Mouse (Mus musculus): ENCODE measurements at regions not wholly inside any gene's neighbourhood (a gene's known extent, or its start where the extent isn't known, plus 50 kb on each side); places are given as distances from the start of the nearest gene placed in this dataset.

DNA sequence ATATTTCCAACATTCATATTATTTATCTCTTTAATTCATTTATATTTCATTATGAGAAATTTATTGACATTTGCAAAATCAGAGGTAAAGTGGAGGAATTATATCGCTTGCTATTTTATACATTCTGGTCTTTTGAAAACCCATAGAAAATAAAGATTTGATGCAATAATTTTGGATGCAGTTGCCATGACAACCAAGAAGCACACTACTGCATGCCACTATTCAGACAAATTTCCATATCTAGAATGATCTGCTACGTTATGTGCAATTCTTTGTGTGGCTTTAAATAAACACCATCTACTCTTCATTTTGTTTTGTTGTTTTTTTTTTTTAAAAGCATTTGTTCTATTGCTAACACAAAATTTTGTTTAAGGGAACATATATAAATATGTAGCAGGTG is 474.4 kb downstream of the Pcdh18 start:
- TF ChIP-seq CHD1 (IDR thresholded peaks at IDR 0.05; ENCODE audit: low read depth, low read length) (no peak), JUND (IDR thresholded peaks at IDR 0.05; ENCODE audit: low read depth, low read length) (no peak)
- Histone ChIP-seq H3K9me3 (replicated peaks; ENCODE audit: insufficient read depth, low read length) (no peaks in the 10 kb centered on the region), H3K4me3 (ENCODE audit: control insufficient read depth in 1 of 2, insufficient read depth in 1 of 2, low read depth in 2 of 2, low read length in 2 of 2) (no peak overlapping the region), H3K9ac (ENCODE audit: control insufficient read depth, low read depth, low read length, poor library complexity, severe bottlenecking) (no peak overlapping the region), H3K27me3 (ENCODE audit: control insufficient read depth in 1 of 2, insufficient read depth in 2 of 2, low read length in 2 of 2) (no peaks in the 10 kb centered on the region), H3K27ac (ENCODE audit: control insufficient read depth, low read depth, low read length) (no peak overlapping the region), H3K4me1 (ENCODE audit: control insufficient read depth in 1 of 2, insufficient read depth in 2 of 2, low read length in 2 of 2) (no peaks in the 10 kb centered on the region), H3K79me2 (ENCODE audit: control insufficient read depth, insufficient read depth, low read length, poor library complexity) (no peaks in the 10 kb centered on the region), H3K36me3 (ENCODE audit: control insufficient read depth in 1 of 2, insufficient read depth in 2 of 2, low read length in 2 of 2) (no peaks in the 10 kb centered on the region)
- no peak for DNase-seq (ENCODE audit: low read depth, low spot score)

DNA sequence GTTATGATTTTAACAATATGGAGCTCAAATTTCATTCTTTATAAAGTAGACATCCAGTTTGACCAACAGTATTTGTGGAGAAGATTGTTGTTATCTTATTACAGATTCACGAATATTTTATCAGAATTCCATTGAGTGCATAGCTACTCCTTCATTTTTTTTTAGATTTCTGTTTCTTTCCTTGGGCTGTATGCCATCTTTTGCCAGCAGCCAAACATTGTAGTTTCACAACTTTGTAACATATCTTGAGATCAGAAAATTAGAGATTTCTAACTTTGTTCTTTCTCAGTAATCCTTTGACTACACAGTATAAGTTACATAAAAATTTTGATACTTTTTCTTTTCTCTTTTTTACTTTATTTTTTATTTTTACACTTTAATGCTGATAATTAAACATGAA is 478.8 kb downstream of the Pcdh18 start:
- Histone ChIP-seq H3K9ac (ENCODE audit: control insufficient read depth, low read depth, low read length, poor library complexity, severe bottlenecking) (no peak overlapping the region), H3K9me3 (replicated peaks; ENCODE audit: insufficient read depth, low read length) (no peaks in the 10 kb centered on the region), H3K27ac (ENCODE audit: control insufficient read depth, low read depth, low read length) (no peak overlapping the region), H3K4me1 (ENCODE audit: control insufficient read depth in 1 of 2, insufficient read depth in 2 of 2, low read length in 2 of 2) (no peaks in the 10 kb centered on the region), H3K27me3 (ENCODE audit: control insufficient read depth in 1 of 2, insufficient read depth in 2 of 2, low read length in 2 of 2) (no peaks in the 10 kb centered on the region), H3K36me3 (ENCODE audit: control insufficient read depth in 1 of 2, insufficient read depth in 2 of 2, low read length in 2 of 2) (no peaks in the 10 kb centered on the region), H3K79me2 (ENCODE audit: control insufficient read depth, insufficient read depth, low read length, poor library complexity) (no peaks in the 10 kb centered on the region), H3K4me3 (ENCODE audit: control insufficient read depth in 1 of 2, insufficient read depth in 1 of 2, low read depth in 2 of 2, low read length in 2 of 2) (no peak overlapping the region)
- DNase-seq (ENCODE audit: low read depth, low spot score), result no peak
- no peak for TF ChIP-seq TAL1 (IDR thresholded peaks at IDR 0.05; ENCODE audit: low read length)
- TF ChIP-seq ETS1 (IDR thresholded peaks at IDR 0.05; ENCODE audit: low read depth, low read length), result no peak
- no peak for TF ChIP-seq RAD21 (IDR thresholded peaks at IDR 0.05; ENCODE audit: low read depth, low read length)
- no peak for TF ChIP-seq POLR2AphosphoS5 (IDR thresholded peaks at IDR 0.05; ENCODE audit: borderline replicate concordance, low read depth, low read length)
- TF ChIP-seq TCF12 (IDR thresholded peaks at IDR 0.05; ENCODE audit: low read depth, low read length), result no peak

DNA sequence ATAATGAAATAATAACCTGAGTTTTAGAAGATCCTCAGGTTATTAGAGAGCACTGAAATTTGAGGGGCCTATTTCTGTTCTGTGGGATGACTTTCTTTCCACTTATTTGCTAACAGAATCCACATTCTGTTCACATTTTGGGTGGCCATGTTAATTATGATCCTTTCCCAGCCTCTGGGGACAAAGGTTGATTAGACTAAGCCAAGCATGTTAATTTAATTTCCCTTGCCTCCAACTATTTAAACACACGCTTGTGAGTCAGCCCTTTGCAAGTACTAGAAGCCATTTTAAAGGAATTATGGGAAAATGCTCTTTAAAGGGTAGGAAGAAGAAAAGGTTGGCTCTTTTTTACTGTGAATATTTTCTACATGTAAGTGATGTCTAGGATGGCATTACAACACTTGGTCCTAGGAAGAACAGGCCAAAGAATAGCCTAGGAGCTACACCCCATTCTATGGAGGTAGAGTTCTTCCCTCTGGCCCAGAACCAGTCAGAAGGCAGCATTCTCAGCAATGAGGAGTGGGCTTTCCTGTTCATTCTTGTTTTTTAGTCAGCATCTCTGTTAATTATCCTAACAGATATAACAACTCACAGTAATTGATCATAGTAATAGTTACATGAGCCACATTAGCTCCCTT is 482.7 kb downstream of the Pcdh18 start:
- Histone ChIP-seq H3K36me3 (ENCODE audit: control insufficient read depth in 1 of 2, insufficient read depth in 2 of 2, low read length in 2 of 2) (no peaks in the 10 kb centered on the region), H3K4me1 (ENCODE audit: control insufficient read depth in 1 of 2, insufficient read depth in 2 of 2, low read length in 2 of 2) (no peaks in the 10 kb centered on the region), H3K27me3 (ENCODE audit: control insufficient read depth in 1 of 2, insufficient read depth in 2 of 2, low read length in 2 of 2) (no peaks in the 10 kb centered on the region), H3K79me2 (ENCODE audit: control insufficient read depth, insufficient read depth, low read length, poor library complexity) (no peaks in the 10 kb centered on the region), H3K27ac (ENCODE audit: control insufficient read depth, low read depth, low read length) (no peak overlapping the region), H3K9ac (ENCODE audit: control insufficient read depth, low read depth, low read length, poor library complexity, severe bottlenecking) (no peak overlapping the region), H3K4me3 (ENCODE audit: control insufficient read depth in 1 of 2, insufficient read depth in 1 of 2, low read depth in 2 of 2, low read length in 2 of 2) (no peak overlapping the region), H3K9me3 (replicated peaks; ENCODE audit: insufficient read depth, low read length) (no peaks in the 10 kb centered on the region)
- TF ChIP-seq GATA1 (IDR thresholded peaks at IDR 0.05; ENCODE audit: low read depth, low read length) (no peak), CHD2 (IDR thresholded peaks at IDR 0.05; ENCODE audit: low read length) (no peak), USF2 (IDR thresholded peaks at IDR 0.05; ENCODE audit: borderline replicate concordance in 1 of 2, insufficient read depth in 1 of 2, low read depth in 1 of 2, low read length in 2 of 2) (no peak), NELFE (IDR thresholded peaks at IDR 0.05; ENCODE audit: low read depth, low read length) (no peak), ZNF384 (IDR thresholded peaks at IDR 0.05; ENCODE audit: low read depth, low read length) (no peak), MAZ (IDR thresholded peaks at IDR 0.05; ENCODE audit: low read depth, low read length) (no peak), NRF1 (IDR thresholded peaks at IDR 0.05; ENCODE audit: insufficient read depth, low read depth, low read length, poor library complexity, severe bottlenecking) (no peak), TAL1 (IDR thresholded peaks at IDR 0.05; ENCODE audit: low read length) (no peak)
- DNase-seq (ENCODE audit: low read depth, low spot score), result no peak

All from MEL (cell line).